Mouse (Mus musculus) CH12.LX (cell line): ENCODE measurements around the gene Agap1. TPM values are rescaled to one million over a fixed set of nuclear protein-coding genes. Genes with fewer than 3 reads are reported as not detected.

ENCODE experiments used
- DNase-seq: peaks from one replicate; pipeline ENCODE4 v3.0.0-alpha.2; 2013; ENCODE audit errors: extremely low read depth
- H3K27ac ChIP-seq: 2 replicates; pipeline ENCODE4 v1.5.1; 2012; ENCODE audit warnings: low read depth, mild to moderate bottlenecking, control low read depth, moderate library complexity; ENCODE audit not compliant: insufficient read depth
- H3K27me3 ChIP-seq: replicated peaks from 2 replicates; pipeline ENCODE3; 2012; ENCODE audit warnings: inconsistent platforms
- H3K36me3 ChIP-seq, 2 experiments: replicated peaks in 1 of 2; 2 replicates each; pipeline versions ENCODE3 to v1.6.1; 2012; ENCODE audit warnings: inconsistent platforms in 1 of 2, low read length in 1 of 2, mild to moderate bottlenecking in 1 of 2, mixed read lengths in 1 of 2, moderate library complexity in 1 of 2; ENCODE audit not compliant: control insufficient read depth in 1 of 2, insufficient read depth in 1 of 2
- H3K4me1 ChIP-seq, 2 experiments: 2 replicates each; pipeline ENCODE4 v1.6.1; 2012; ENCODE audit warnings: inconsistent platforms in 1 of 2, moderate library complexity in 1 of 2; ENCODE audit not compliant: insufficient read depth in 2 of 2, control insufficient read depth in 1 of 2
- H3K4me2 ChIP-seq: 2 replicates; pipeline ENCODE4 v1.6.1; 2012; ENCODE audit warnings: low read depth, mild to moderate bottlenecking, control low read depth; ENCODE audit not compliant: poor library complexity, insufficient read depth, severe bottlenecking
- H3K4me3 ChIP-seq, 3 experiments: fragments of 150-350 bp in 1 of 3; sonication (generic) in 1 of 3; replicated peaks in 1 of 3; 2 replicates each; pipeline versions ENCODE3 to v1.5.1; 2011 to 2012; ENCODE audit warnings: low read depth in 2 of 3, low read length in 2 of 3, mild to moderate bottlenecking in 2 of 3, moderate library complexity in 2 of 3, control low read depth in 1 of 3, improper control_type of control experiment in 1 of 3, inconsistent platforms in 1 of 3, mixed read lengths in 1 of 3; ENCODE audit not compliant: poor library complexity in 1 of 3
- H3K79me2 ChIP-seq: replicated peaks from 2 replicates; pipeline ENCODE4 v1.6.1; 2012; ENCODE audit warnings: mild to moderate bottlenecking, moderate library complexity; ENCODE audit not compliant: control insufficient read depth, poor library complexity, insufficient read depth, severe bottlenecking; ENCODE audit errors: extremely low read depth
- H3K9ac ChIP-seq: 2 replicates; pipeline ENCODE4 v1.6.1; 2012; ENCODE audit warnings: low read depth, mild to moderate bottlenecking, control low read depth, moderate library complexity; ENCODE audit not compliant: insufficient read depth
- H3K9me3 ChIP-seq: replicated peaks from 2 replicates; pipeline ENCODE3; 2012; ENCODE audit warnings: low read length, inconsistent platforms, mixed read lengths
- CHD2 ChIP-seq: IDR thresholded peaks from 2 replicates; pipeline ENCODE4 v1.6.1; 2011; ENCODE audit warnings: low read length, improper control_type of control experiment
- ELF1 ChIP-seq: IDR thresholded peaks from 2 replicates; pipeline ENCODE4 v1.6.1; 2014; ENCODE audit warnings: low read depth, mild to moderate bottlenecking, inconsistent platforms, low read length, improper control_type of control experiment
- EP300 ChIP-seq: IDR thresholded peaks from 2 replicates; pipeline ENCODE4 v1.6.1; 2011; ENCODE audit warnings: low read length, improper control_type of control experiment
- IRF4 ChIP-seq: IDR thresholded peaks from 2 replicates; pipeline ENCODE4 v1.6.1; 2014; ENCODE audit warnings: low read depth, mild to moderate bottlenecking, inconsistent platforms, low read length, improper control_type of control experiment
- MYC ChIP-seq: IDR thresholded peaks from 2 replicates; pipeline ENCODE4 v1.6.1; 2011; ENCODE audit warnings: low read depth, mild to moderate bottlenecking, improper control_type of control experiment, low read length
- RAD21 ChIP-seq: IDR thresholded peaks from 2 replicates; pipeline ENCODE4 v1.6.1; 2011; ENCODE audit warnings: low read depth, mild to moderate bottlenecking, low read length, improper control_type of control experiment, moderate library complexity
- RCOR1 ChIP-seq: conservative IDR thresholded peaks from 2 replicates; pipeline ENCODE4 v1.6.1; 2012; ENCODE audit warnings: low read depth, mild to moderate bottlenecking, inconsistent platforms, low read length, improper control_type of control experiment
- SIN3A ChIP-seq: IDR thresholded peaks from 2 replicates; pipeline ENCODE4 v1.6.1; 2012; ENCODE audit warnings: low read length, improper control_type of control experiment, inconsistent platforms
- TCF12 ChIP-seq: IDR thresholded peaks from 2 replicates; pipeline ENCODE4 v1.6.1; 2014; ENCODE audit warnings: low read depth, mild to moderate bottlenecking, inconsistent platforms, low read length, improper control_type of control experiment
- dilution Hi-C: fragments of 300-500 bp; cut with MboI; formaldehyde crosslinking; loops from 2 replicates; pipeline ENCODE4 v1.14.3; 2020; ENCODE audit warnings: low sequenced_read_pairs; ENCODE audit not compliant: extremely low pct_unique_long_range_greater_than_20kb, extremely low pct_ligation_motif_present
- in situ Hi-C: fragments of 300-500 bp; cut with MboI; formaldehyde crosslinking; loops from 3 replicates; pipeline ENCODE4 v1.14.3; 2019; ENCODE audit warnings: low sequenced_read_pairs, low pct_ligation_motif_present, low pct_unique_long_range_greater_than_20kb, mixed read lengths
- polyA plus RNA-seq: library from polyadenylated mRNA; unstranded; fragments of >175 nt; gene quantifications from 2 replicates; pipeline ENCODE4 v1.2.1, GENCODE M21; 2012; ENCODE audit warnings: low read depth; ENCODE audit not compliant: insufficient read length
- total RNA-seq, 2 experiments: library from RNA; depleted of rRNA; stranded (reverse); fragments of 300-350 nt in 1 of 2; fragments of >200 nt in 1 of 2; gene quantifications; 2 replicates each; pipeline ENCODE4 v1.2.3; 2012 to 2014

Agap1 gene
- total and polyA plus RNA-seq, 3 experiments, result not detected

DNA sequence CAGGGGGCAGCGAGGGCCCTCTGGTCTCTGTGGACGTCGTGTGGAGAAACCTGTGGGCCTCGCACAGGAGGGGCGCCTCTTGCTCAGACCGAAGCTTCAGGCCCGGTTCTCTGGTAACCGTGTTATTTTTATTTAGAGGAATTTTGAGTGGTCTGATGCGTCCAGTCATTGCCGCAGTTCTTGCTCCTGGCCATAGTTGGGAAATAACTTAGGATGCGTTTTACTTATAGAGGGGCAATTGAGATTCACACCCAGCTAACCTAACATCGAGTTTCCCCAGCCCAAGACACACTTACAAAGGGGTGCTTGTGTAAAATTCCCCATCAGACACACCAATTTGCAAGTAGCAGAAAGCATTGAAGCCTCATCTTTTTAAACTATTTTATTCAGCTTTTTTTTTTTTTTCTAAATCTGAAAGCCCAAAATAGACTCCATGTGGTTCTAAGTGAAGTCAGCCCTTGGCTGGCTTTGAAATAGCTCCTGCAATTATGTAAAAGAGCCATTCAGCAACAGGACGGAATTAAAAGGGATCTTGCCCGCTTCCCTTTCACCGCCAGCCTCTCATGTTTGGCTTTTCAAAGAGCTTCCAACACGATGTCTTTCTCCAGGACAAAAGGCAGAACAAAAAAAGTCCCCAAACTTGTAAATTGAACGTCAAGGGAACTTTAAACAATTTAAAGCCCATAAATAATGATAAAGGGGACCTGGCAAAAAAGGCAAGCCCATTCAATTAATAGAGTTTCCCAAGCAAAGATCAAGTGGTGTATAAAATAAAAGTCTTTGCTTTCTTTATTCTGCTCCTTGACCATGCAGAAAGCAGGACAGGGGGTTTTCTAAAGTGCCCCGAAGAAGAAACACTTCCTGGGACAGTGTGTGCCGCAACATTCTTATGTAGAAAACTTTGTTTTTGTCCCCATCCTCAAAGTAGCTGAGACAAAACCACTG lies 480.0 kb downstream of the Agap1 start:
- H3K36me3 ChIP-seq, result no peaks in the 10 kb centered on the region
- H3K27ac ChIP-seq, result no peak overlapping the region
- H3K4me1 ChIP-seq, result no peaks in the 10 kb centered on the region
- H3K4me3 ChIP-seq, result no peak overlapping the region
- DNase-seq, result no peak
- peaks cover 75% of the 10 kb centered on the region for H3K9me3 ChIP-seq
- H3K27me3 ChIP-seq, result no peaks in the 10 kb centered on the region
- dilution Hi-C loops (no loop called here), in situ Hi-C loops (no loop called here)
- TF ChIP-seq EP300 (no peak), CHD2 (no peak), MYC (no peak)
- no peak overlapping the region for H3K4me2 ChIP-seq
- no peaks in the 10 kb centered on the region for H3K79me2 ChIP-seq
- no peak overlapping the region for H3K9ac ChIP-seq

DNA sequence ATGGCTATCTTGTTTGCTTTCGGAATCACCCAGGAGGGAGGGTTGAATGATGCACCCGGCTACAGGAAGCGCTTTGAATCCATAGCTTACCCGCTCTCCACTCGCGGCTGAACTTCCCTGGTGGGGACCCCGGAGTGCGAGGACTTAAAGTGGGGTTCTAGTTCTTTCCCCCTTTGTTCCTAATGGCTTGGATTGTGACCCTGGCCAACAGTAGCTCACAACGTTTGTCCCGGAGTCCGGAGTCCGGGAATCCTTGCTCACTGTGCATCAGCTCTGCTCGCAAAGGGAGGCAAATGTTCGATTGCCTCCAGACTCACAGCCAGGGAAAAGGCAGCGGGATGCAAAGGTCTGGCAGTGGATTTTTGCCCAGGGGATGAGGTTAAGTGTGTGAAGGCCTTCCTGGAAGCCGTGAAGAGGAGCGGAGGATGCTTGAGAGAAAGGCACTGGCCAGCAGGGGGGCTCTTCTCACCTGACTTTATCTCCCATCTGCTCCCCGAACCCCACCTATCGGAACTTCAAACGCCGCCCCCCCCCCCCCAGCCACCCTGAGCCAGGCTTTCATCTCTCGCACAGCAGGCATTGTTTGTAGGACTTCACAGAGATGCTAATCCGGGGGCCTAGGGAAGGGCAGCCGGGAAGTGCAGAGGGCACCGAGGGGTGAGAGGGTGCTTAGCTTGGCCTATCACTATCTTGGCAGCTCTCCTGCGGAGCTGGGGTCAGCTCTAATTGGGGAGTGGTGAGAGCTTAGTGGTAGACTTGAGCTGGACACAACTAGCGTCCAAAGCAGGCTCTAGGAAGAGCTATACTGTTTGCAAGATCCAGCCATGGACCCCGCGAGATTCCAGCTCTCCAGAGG lies 481.1 kb downstream of the Agap1 start:
- Histone ChIP-seq H3K4me1 (no peaks in the 10 kb centered on the region), H3K9me3 (peaks cover 73% of the 10 kb centered on the region), H3K4me3 (no peak overlapping the region), H3K27ac (no peak overlapping the region), H3K4me2 (no peak overlapping the region), H3K27me3 (no peaks in the 10 kb centered on the region), H3K36me3 (no peaks in the 10 kb centered on the region), H3K79me2 (no peaks in the 10 kb centered on the region), H3K9ac (no peak overlapping the region)
- TF ChIP-seq ELF1 (no peak), SIN3A (no peak), IRF4 (no peak), RAD21 (no peak), RCOR1 (no peak), TCF12 (no peak)
- in situ Hi-C loops (no loop called here), dilution Hi-C loops (no loop called here)
- no peak for DNase-seq
